Mouse (Mus musculus): Measurements from ENCODE around the gene Pex26. TPM values are rescaled to one million over a fixed set of nuclear protein-coding genes. Genes with fewer than 3 reads are reported as not detected.

Pex26 gene
- polyA plus RNA-seq, 1 experiment: 1.4 TPM

DNA sequence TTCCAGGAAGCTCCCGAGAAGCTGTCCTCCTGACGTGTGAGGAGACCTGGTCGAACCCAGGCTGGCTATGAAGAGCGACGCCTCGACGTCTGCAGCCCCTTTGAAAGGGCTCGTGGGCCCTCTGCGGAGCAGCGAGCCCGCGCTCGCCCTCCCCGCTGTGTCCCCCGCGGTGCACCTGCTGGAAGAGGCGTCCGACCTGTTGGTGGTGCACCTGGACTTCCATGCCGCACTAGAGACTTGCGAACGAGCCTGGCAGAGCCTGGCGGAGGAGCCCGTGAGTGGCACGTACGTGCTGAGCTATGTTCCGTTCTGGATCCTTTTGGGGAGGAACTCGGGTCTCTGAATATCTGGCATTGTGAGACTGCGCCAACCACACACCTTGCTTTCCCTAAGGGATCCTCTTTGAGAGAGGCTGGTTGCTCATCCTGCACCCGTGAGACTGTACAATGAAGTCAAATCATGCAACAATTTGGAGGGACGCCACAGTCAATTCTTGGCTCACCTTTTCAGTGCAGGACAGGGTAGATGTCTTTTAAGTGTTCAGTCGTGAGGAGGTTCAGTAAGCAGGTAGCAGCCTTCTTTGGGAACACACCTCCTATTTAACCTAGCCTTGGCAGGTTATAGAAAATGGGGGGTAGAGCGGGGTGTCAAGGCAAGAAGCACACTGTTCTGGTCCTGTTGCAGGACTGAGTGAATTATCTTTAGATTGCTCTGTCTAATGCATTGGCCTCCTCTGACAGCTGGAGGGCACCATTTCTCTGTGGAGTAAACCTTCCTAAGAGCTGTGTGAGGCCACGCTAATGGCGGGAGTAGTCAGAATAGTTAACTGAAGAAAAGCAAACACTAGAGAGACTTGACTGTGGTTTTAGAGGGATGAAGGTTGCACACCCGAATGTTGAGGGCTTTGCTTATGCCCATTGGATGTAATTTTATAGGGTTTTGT lies 1.0 kb downstream of the Pex26 start:
- TF ChIP-seq CTCF (IDR thresholded peaks at IDR 0.05; ENCODE audit: control insufficient read depth, insufficient read depth, low read length) (peak; percentile 74), POLR2A (IDR thresholded peaks at IDR 0.05; ENCODE audit: borderline replicate concordance, control insufficient read depth, low read depth, low read length) (no peak; the same call in 1 of the 2 replicates)
- WGBS: under 1% methylated on average over 35 of the region's 35 CpGs
- Histone ChIP-seq H3K4me1 (ENCODE audit: control insufficient read depth, insufficient read depth, low read length) (no peaks in the 10 kb centered on the region; the same call in 1 of the 2 replicates), H3K27ac (ENCODE audit: control insufficient read depth, insufficient read depth, low read depth, low read length, poor library complexity) (peak overlapping the region; percentile 42), H3K4me3 (replicated peaks; ENCODE audit: control insufficient read depth, low read depth, low read length) (peak overlapping the region; percentile 92)

DNA sequence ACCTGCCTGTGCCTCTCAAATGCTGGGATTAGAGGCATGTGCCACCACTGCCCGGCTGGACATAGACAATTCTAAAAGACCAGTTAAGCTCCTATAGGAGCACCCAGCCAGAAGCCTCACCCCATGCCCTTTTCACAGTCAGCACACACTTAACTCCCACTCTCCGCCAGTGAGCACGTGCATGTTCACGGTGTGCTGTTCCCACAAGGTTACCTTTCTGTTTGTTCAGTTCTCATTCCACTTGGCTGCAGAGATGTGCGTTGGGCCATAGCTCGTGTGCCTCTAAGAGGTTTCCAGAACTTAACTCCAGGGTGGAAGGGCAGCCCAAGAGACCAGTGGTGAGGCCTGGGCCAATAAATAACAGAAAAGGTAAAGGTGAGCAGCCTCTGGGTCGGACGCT lies 1.8 kb downstream of the Pex26 start:
- no peak for TF ChIP-seq POLR2A (IDR thresholded peaks at IDR 0.05; ENCODE audit: borderline replicate concordance, control insufficient read depth, low read depth, low read length)
- H3K4me3 ChIP-seq (replicated peaks; ENCODE audit: control insufficient read depth, low read depth, low read length): no peak overlapping the region
- 79% methylated on average over 8 of the region's 8 CpGs for WGBS
- no peak overlapping the region for H3K27ac ChIP-seq (ENCODE audit: control insufficient read depth, insufficient read depth, low read depth, low read length, poor library complexity)
- no peaks in the 10 kb centered on the region; the same call in 1 of the 2 replicates for H3K4me1 ChIP-seq (ENCODE audit: control insufficient read depth, insufficient read depth, low read length)

DNA sequence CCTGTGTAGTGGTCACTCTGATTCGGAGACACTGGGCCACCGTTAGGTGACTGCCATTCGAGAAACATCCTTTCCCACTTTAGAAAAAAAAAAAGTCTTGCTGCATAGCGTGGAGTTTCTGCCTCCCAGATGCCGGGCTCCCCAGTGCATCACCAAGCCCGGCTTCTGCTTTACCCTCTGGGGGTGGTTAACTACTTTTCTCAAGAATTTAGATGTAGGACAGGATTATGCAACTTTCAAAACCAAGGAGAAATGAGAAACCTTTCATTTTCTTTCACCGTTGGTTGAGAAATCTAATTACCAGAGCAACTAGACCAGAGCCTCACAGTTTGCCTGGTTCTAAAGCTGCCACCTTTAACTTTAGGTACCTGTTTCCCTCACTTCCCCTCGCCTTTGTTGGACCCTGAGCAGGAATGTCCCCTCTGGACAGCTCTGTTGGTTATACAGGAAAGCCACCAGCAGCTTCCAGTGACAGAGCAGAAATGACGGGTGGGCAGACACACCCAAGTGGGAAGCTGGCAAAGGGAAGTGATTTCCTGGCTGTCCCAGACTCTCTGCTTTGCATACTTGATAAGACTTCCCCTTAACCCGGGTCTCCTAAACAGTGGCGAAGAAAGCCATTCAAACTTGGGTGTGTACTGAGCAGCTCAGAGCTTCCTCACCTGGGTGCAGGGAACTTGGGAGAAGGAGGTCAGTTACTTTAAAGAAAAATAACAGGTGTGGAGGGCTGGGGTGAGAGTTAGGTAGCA lies 8.0 kb downstream of the Pex26 start:
- WGBS: 23% methylated on average over 11 of the region's 11 CpGs
- H3K27ac ChIP-seq (ENCODE audit: control insufficient read depth, insufficient read depth, low read depth, low read length, poor library complexity): peak overlapping the region; percentile 11; the same call in 1 of the 2 replicates
- H3K4me1 ChIP-seq (ENCODE audit: control insufficient read depth, insufficient read depth, low read length): peaks cover 3% of the 10 kb centered on the region; the same call in 1 of the 2 replicates

DNA sequence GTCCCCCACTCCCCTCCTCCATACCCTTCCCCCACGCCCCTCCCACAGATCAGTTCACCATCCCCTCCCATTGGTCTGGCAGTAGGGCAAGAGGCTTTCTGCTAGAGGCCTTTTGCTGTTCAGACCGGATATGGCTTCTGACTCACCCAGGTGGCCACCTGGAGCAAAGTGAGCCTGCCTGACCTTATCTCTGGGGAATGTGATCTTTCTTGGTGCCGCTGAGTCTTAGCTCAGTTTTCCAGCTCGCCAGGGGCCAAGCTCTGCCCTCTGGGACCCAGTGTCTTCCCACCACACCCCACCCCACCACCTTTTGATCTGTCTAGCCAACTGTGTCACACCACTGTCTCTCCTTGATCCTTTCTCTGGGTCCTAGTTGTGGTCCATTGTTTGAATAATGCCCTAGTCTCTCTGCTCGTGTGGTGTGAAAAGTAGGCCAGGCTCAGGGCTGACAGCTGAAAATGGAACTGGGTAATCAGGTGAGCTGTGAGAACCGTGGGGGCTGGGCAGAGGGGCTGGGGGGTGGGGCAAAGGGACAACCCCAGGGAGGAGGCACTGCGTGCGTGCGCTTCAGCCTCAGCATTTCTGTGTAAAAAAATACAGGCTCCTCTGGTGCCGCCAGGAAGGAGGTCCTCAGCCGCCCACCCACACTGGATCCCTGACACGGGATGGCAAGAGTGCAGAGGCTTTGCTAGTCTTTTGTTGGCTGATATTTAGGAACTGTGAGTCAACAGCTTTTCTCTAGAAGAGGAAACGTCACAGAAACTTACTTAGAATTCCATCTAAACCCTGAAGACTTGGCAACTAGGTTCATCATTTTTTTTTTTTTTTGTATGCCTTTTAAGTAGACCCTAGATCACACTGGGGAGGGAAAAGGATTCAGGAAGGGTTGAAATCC lies 10.8 kb downstream of the Pex26 start:
- no peak overlapping the region for H3K4me3 ChIP-seq (replicated peaks; ENCODE audit: control insufficient read depth, low read depth, low read length)
- peaks cover 3% of the 10 kb centered on the region; the same call in 1 of the 2 replicates for H3K4me1 ChIP-seq (ENCODE audit: control insufficient read depth, insufficient read depth, low read length)
- TF ChIP-seq POLR2A (IDR thresholded peaks at IDR 0.05; ENCODE audit: borderline replicate concordance, control insufficient read depth, low read depth, low read length) (no peak), CTCF (IDR thresholded peaks at IDR 0.05; ENCODE audit: control insufficient read depth, insufficient read depth, low read length) (no peak)
- WGBS: 83% methylated on average over 13 of the region's 13 CpGs
- no peak overlapping the region for H3K27ac ChIP-seq (ENCODE audit: control insufficient read depth, insufficient read depth, low read depth, low read length, poor library complexity)

More for the DNA sequence above, 8.0 kb downstream of the Pex26 start:
- TF ChIP-seq POLR2A (IDR thresholded peaks at IDR 0.05; ENCODE audit: borderline replicate concordance, control insufficient read depth, low read depth, low read length): no peak
- no peak for TF ChIP-seq CTCF (IDR thresholded peaks at IDR 0.05; ENCODE audit: control insufficient read depth, insufficient read depth, low read length)
- no peak overlapping the region for H3K4me3 ChIP-seq (replicated peaks; ENCODE audit: control insufficient read depth, low read depth, low read length)

DNA sequence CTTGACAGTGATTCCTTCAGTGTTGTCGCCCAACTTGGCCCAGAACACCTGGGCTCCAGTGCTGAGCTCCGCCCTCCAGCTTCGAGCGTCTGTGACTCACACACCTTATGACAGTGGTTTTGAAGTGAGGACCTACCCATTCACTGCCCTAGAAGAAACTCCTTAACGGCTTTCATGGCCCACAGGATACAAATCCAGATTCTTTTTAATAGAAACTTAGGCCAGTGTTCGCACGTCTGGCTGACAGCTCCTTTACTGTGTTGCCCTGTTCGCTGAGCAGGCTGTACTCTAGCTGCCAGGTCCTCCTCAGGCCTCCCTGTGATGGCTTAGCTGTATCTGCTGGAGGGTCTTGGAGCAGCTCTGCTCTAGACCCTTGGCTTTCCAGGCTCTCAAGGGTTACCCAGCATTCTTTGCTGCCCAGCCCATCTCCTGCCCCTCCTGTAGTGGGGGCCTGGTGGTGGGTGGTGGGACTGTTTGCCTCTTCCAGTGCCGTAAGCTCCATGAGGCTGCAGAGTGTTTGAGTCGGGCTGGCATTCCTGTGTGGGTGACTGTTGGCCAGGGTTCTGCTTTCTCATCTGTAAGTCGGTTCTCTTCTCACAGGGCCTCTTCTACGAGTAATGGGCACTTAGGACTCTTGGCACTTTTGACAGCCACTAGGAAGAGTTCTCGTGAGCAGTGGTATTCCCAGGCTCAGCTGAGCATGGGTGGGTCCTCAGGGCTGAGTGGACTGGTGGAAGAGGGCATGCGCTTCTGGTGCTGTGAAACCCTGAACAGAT lies 11.7 kb downstream of the Pex26 start:
- 84% methylated on average over 14 of the region's 14 CpGs for WGBS
- Histone ChIP-seq H3K4me3 (replicated peaks; ENCODE audit: control insufficient read depth, low read depth, low read length) (no peak overlapping the region), H3K27ac (ENCODE audit: control insufficient read depth, insufficient read depth, low read depth, low read length, poor library complexity) (no peak overlapping the region), H3K4me1 (ENCODE audit: control insufficient read depth, insufficient read depth, low read length) (peaks cover 6% of the 10 kb centered on the region; the same call in 1 of the 2 replicates)
- TF ChIP-seq POLR2A (IDR thresholded peaks at IDR 0.05; ENCODE audit: borderline replicate concordance, control insufficient read depth, low read depth, low read length) (no peak), CTCF (IDR thresholded peaks at IDR 0.05; ENCODE audit: control insufficient read depth, insufficient read depth, low read length) (no peak)

DNA sequence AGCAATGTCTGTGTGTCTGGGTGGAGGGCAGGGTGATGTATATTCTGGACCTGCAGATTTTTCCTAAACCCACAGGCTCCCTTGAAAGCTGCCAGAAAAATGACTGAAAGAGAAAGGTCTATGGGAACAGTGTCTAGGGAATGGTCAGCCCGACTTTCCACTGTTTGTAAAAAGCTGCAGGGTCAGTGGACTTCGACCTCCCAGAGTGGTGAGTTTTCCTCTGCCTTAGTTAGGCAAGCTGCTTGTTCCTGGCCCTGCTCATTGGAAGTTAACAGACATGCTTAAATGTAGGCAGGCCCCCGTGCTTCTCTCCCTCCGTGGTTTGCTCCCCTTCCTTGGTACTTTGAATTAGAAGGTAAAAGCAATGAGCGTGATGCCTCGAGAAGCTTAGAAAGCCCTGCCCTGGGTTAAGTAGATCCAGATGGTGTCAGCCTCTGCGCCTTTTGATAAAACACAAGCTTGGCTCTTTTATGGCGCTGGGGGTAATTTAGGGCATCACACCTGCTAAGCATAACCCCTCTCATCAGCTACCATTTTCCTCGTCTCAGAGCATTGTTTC lies 14.4 kb downstream of the Pex26 start:
- 81% methylated on average over 9 of the region's 9 CpGs for WGBS
- Histone ChIP-seq H3K4me1 (ENCODE audit: control insufficient read depth, insufficient read depth, low read length) (peaks cover 4% of the 10 kb centered on the region; the same call in 1 of the 2 replicates), H3K4me3 (replicated peaks; ENCODE audit: control insufficient read depth, low read depth, low read length) (no peak overlapping the region), H3K27ac (ENCODE audit: control insufficient read depth, insufficient read depth, low read depth, low read length, poor library complexity) (no peak overlapping the region)
- TF ChIP-seq POLR2A (IDR thresholded peaks at IDR 0.05; ENCODE audit: borderline replicate concordance, control insufficient read depth, low read depth, low read length): no peak
- no peak for TF ChIP-seq CTCF (IDR thresholded peaks at IDR 0.05; ENCODE audit: control insufficient read depth, insufficient read depth, low read length)

DNA sequence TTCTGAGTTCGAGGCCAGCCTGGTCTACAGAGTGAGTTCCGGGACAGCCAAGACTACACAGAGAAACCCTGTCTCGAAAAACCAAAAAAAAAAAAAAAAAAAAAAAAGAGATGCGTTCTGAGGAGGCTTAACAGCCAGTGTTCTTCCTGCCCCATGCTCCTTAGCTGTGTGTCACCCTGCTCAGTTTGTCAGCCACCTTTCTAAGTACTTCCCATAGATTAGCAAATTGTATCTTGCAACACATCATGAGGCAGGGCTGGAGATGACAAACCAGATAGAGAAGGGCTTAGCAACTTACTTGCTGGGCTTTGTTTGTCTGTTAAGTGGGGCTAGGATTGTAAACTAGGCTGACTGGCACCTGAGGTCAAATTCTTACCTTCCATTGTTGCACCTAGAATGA lies 17.0 kb downstream of the Pex26 start:
- peaks cover 4% of the 10 kb centered on the region; the same call in 1 of the 2 replicates for H3K4me1 ChIP-seq (ENCODE audit: control insufficient read depth, insufficient read depth, low read length)
- no peak overlapping the region for H3K4me3 ChIP-seq (replicated peaks; ENCODE audit: control insufficient read depth, low read depth, low read length)
- WGBS: 40% methylated on average over 4 of the region's 4 CpGs
- H3K27ac ChIP-seq (ENCODE audit: control insufficient read depth, insufficient read depth, low read depth, low read length, poor library complexity): no peak overlapping the region
- no peak for TF ChIP-seq POLR2A (IDR thresholded peaks at IDR 0.05; ENCODE audit: borderline replicate concordance, control insufficient read depth, low read depth, low read length)
